Mouse (Mus musculus) embryonic facial prominence, embryonic 15.5 days (tissue): ENCODE data around the gene Eif3m. TPM values are rescaled to one million over a fixed set of nuclear protein-coding genes. Genes with fewer than 3 reads are reported as not detected.
A peak's percentile ranks its signal among the peaks of the same experiment; 100 is the strongest.
"Not testable (repeated sequence)": the region's sequence is repeated elsewhere in the genome, so short reads cannot be mapped to it uniquely, and the experiment has no call there.

Source experiments
- ATAC-seq: fragments of 200-750 bp; cut with Nextera tagmentation; 2 replicates; pipeline ENCODE4 v1.8.0; 2017; ENCODE audit warnings: low read depth, moderate TSS enrichment; ENCODE audit not compliant: insufficient number of reproducible peaks, low FRiP score, low TSS enrichment
- H3K27ac ChIP-seq: fragments of 300-500 bp; sonication (generic); replicated peaks from 2 replicates; pipeline ENCODE4 v1.5.1; 2015; ENCODE audit warnings: mild to moderate bottlenecking, inconsistent platforms
- H3K27me3 ChIP-seq: fragments of 300-500 bp; sonication (generic); 2 replicates; pipeline ENCODE4 v1.6.1; 2015; ENCODE audit warnings: inconsistent platforms
- H3K36me3 ChIP-seq: fragments of 300-500 bp; sonication (generic); 2 replicates; pipeline ENCODE4 v1.6.1; 2015; ENCODE audit warnings: mild to moderate bottlenecking, inconsistent platforms
- H3K4me1 ChIP-seq: fragments of 300-500 bp; sonication (generic); 2 replicates; pipeline ENCODE4 v1.6.1; 2015; ENCODE audit warnings: inconsistent platforms
- H3K4me2 ChIP-seq: fragments of 300-500 bp; sonication (generic); replicated peaks from 2 replicates; pipeline ENCODE4 v1.6.1; 2015; ENCODE audit warnings: mild to moderate bottlenecking, inconsistent platforms
- H3K4me3 ChIP-seq: fragments of 300-500 bp; sonication (generic); replicated peaks from 2 replicates; pipeline ENCODE4 v1.5.1; 2015; ENCODE audit warnings: mild to moderate bottlenecking, inconsistent platforms
- H3K9ac ChIP-seq: fragments of 300-500 bp; sonication (generic); 2 replicates; pipeline ENCODE4 v1.6.1; 2015; ENCODE audit warnings: inconsistent platforms
- H3K9me3 ChIP-seq: fragments of 300-500 bp; sonication (generic); replicated peaks from 2 replicates; pipeline ENCODE4 v1.6.1; 2016; ENCODE audit warnings: inconsistent platforms
- WGBS: fragments of 180-500 bp; shearing (Covaris S2); methylation state at CpG from one replicate; pipeline ENCODE4 v1.1.7; 2015; 5-methylcytosine and 5-hydroxymethylcytosine counted together
- polyA plus RNA-seq: library from polyadenylated mRNA; unstranded; fragments of >200 nt; fragmentation: Nextera tagmentation; extraction: Ambion mirVana; gene quantifications from 2 replicates; pipeline ENCODE4 v1.2.1, GENCODE M21; 2015

Eif3m gene
- polyA plus RNA-seq, 1 experiment from 2014 or later, result 224 TPM

GRCm38 (mm10) chr2:105034084-105034483 is 17.2 kb upstream of the Eif3m start:
- H3K4me3 ChIP-seq, result no peak overlapping the region
- 62% methylated on average over 3 of the region's 3 CpGs for WGBS
- H3K4me1 ChIP-seq, result no peaks in the 10 kb centered on the region
- no peak overlapping the region for H3K27ac ChIP-seq
- H3K4me2 ChIP-seq, result no peak overlapping the region
- no peak overlapping the region for H3K9ac ChIP-seq
- H3K9me3 ChIP-seq, result no peaks in the 10 kb centered on the region
- H3K36me3 ChIP-seq, result no peaks in the 10 kb centered on the region
- no peak for ATAC-seq
- no peaks in the 10 kb centered on the region for H3K27me3 ChIP-seq

GRCm38 (mm10) chr2:105030505-105030904 is 13.6 kb upstream of the Eif3m start:
- Histone ChIP-seq H3K9ac (no peak overlapping the region), H3K4me3 (no peak overlapping the region), H3K27ac (no peak overlapping the region), H3K9me3 (no peaks in the 10 kb centered on the region), H3K4me1 (no peaks in the 10 kb centered on the region), H3K36me3 (no peaks in the 10 kb centered on the region), H3K4me2 (no peak overlapping the region), H3K27me3 (no peaks in the 10 kb centered on the region)
- 88% methylated on average over 5 of the region's 5 CpGs for WGBS
- ATAC-seq, result no peak

- ATAC-seq, result no peak
- H3K4me1 ChIP-seq, result no peaks in the 10 kb centered on the region
- WGBS, result 59% methylated on average over 5 of the region's 5 CpGs
- H3K36me3 ChIP-seq, result no peaks in the 10 kb centered on the region
- no peak overlapping the region for H3K27ac ChIP-seq
- no peak overlapping the region for H3K4me2 ChIP-seq
- H3K4me3 ChIP-seq, result no peak overlapping the region
- H3K9ac ChIP-seq, result no peak overlapping the region
- no peaks in the 10 kb centered on the region for H3K27me3 ChIP-seq
- no peaks in the 10 kb centered on the region for H3K9me3 ChIP-seq
Measured at GRCm38 (mm10) chr2:105028806-105029205, 11.9 kb upstream of the Eif3m start.

- Histone ChIP-seq H3K4me3 (no peak overlapping the region), H3K9me3 (no peaks in the 10 kb centered on the region), H3K4me1 (no peaks in the 10 kb centered on the region), H3K9ac (no peak overlapping the region), H3K36me3 (no peaks in the 10 kb centered on the region), H3K4me2 (no peak overlapping the region), H3K27ac (no peak overlapping the region), H3K27me3 (no peaks in the 10 kb centered on the region)
- WGBS, result 83% methylated on average over 22 of the region's 22 CpGs
- no peak for ATAC-seq
Measured at GRCm38 (mm10) chr2:105026950-105027695, 10.2 kb upstream of the Eif3m start.

GRCm38 (mm10) chr2:105025610-105026009 is 8.7 kb upstream of the Eif3m start:
- H3K4me1 ChIP-seq, H3K27me3 ChIP-seq, H3K4me3 ChIP-seq, H3K36me3 ChIP-seq, H3K4me2 ChIP-seq, H3K9ac ChIP-seq, H3K9me3 ChIP-seq, H3K27ac ChIP-seq, ATAC-seq: not testable (repeated sequence)
- WGBS, result 66% methylated on average over 12 of the region's 12 CpGs

GRCm38 (mm10) chr2:105023815-105024214 is 6.9 kb upstream of the Eif3m start:
- H3K4me3 ChIP-seq, result no peak overlapping the region
- WGBS, result 77% methylated on average over 4 of the region's 4 CpGs

GRCm38 (mm10) chr2:105023031-105023615 is 6.2 kb upstream of the Eif3m start:
- H3K4me2 ChIP-seq, result no peak overlapping the region
- H3K4me3 ChIP-seq, result no peak overlapping the region
- WGBS, result 76% methylated on average over 6 of the region's 6 CpGs
- no peaks in the 10 kb centered on the region for H3K36me3 ChIP-seq
- no peaks in the 10 kb centered on the region for H3K27me3 ChIP-seq
- H3K4me1 ChIP-seq, result no peaks in the 10 kb centered on the region
- H3K9ac ChIP-seq, result no peak overlapping the region
- no peaks in the 10 kb centered on the region for H3K9me3 ChIP-seq
- ATAC-seq, result no peak
- no peak overlapping the region for H3K27ac ChIP-seq

More at GRCm38 (mm10) chr2:105023815-105024214, 6.9 kb upstream of the Eif3m start:
- no peaks in the 10 kb centered on the region for H3K36me3 ChIP-seq
- no peaks in the 10 kb centered on the region for H3K27me3 ChIP-seq
- H3K4me1 ChIP-seq, result no peaks in the 10 kb centered on the region
- no peak for ATAC-seq
- no peak overlapping the region for H3K27ac ChIP-seq
- H3K9me3 ChIP-seq, result no peaks in the 10 kb centered on the region
- H3K4me2 ChIP-seq, result no peak overlapping the region
- no peak overlapping the region for H3K9ac ChIP-seq

GRCm38 (mm10) chr2:105021836-105022235 is 5.0 kb upstream of the Eif3m start:
- H3K9ac ChIP-seq, result no peak overlapping the region
- H3K4me3 ChIP-seq, result no peak overlapping the region
- no peaks in the 10 kb centered on the region for H3K27me3 ChIP-seq
- peaks cover 4% of the 10 kb centered on the region for H3K4me1 ChIP-seq
- no peak for ATAC-seq
- H3K4me2 ChIP-seq, result no peak overlapping the region
- no peaks in the 10 kb centered on the region for H3K36me3 ChIP-seq
- no peak overlapping the region for H3K27ac ChIP-seq
- 90% methylated on average over 2 of the region's 2 CpGs for WGBS
- no peaks in the 10 kb centered on the region for H3K9me3 ChIP-seq

GRCm38 (mm10) chr2:105021256-105021655 is 4.4 kb upstream of the Eif3m start:
- H3K9me3 ChIP-seq, result no peaks in the 10 kb centered on the region
- no peaks in the 10 kb centered on the region for H3K27me3 ChIP-seq
- H3K27ac ChIP-seq, result no peak overlapping the region
- H3K36me3 ChIP-seq, result no peaks in the 10 kb centered on the region
- no peak for ATAC-seq
- whole genome bisulfite sequencing, result 85% methylated on average over 12 of the region's 12 CpGs
- no peak overlapping the region for H3K9ac ChIP-seq
- H3K4me2 ChIP-seq, result no peak overlapping the region
- H3K4me3 ChIP-seq, result no peak overlapping the region
- H3K4me1 ChIP-seq, result peaks cover 4% of the 10 kb centered on the region

- H3K4me2 ChIP-seq, result no peak overlapping the region
- H3K36me3 ChIP-seq, result no peaks in the 10 kb centered on the region
- no peak overlapping the region for H3K4me3 ChIP-seq
- H3K27me3 ChIP-seq, result no peaks in the 10 kb centered on the region
- H3K9ac ChIP-seq, result no peak overlapping the region
- no peaks in the 10 kb centered on the region for H3K9me3 ChIP-seq
- ATAC-seq, result no peak
- H3K27ac ChIP-seq, result no peak overlapping the region
- peaks cover 8% of the 10 kb centered on the region for H3K4me1 ChIP-seq
- WGBS, result 78% methylated on average over 1 of the region's 1 CpGs
Measured at GRCm38 (mm10) chr2:105019457-105019856, 2.6 kb upstream of the Eif3m start.

GRCm38 (mm10) chr2:105017802-105018201 is 922 bp upstream of the Eif3m start:
- H3K4me1 ChIP-seq, result peaks cover 8% of the 10 kb centered on the region
- no peak for ATAC-seq
- no peak overlapping the region for H3K4me3 ChIP-seq
- WGBS, result 82% methylated on average over 3 of the region's 3 CpGs
- H3K9ac ChIP-seq, result no peak overlapping the region
- H3K9me3 ChIP-seq, result no peaks in the 10 kb centered on the region
- no peaks in the 10 kb centered on the region for H3K27me3 ChIP-seq
- H3K36me3 ChIP-seq, result peaks cover 11% of the 10 kb centered on the region
- peak overlapping the region; percentile 59; the same call in 1 of the 2 replicates for H3K4me2 ChIP-seq
- no peak overlapping the region for H3K27ac ChIP-seq
